Mouse (Mus musculus): ENCODE results near the gene Fam172a.

GRCm38 (mm10) chr13:78208689-78209410 lies 507.0 kb downstream of the Fam172a start:
- TF ChIP-seq POLR2A (IDR thresholded peaks at IDR 0.05; ENCODE audit: borderline replicate concordance, extremely low read depth, insufficient read depth, insufficient read length, poor library complexity, severe bottlenecking) = no peak
- no peak for TF ChIP-seq CTCF (IDR thresholded peaks at IDR 0.05; ENCODE audit: borderline replicate concordance, extremely low read depth, insufficient read depth, insufficient read length)
